Mouse (Mus musculus): ENCODE results near the gene Exoc8.

GRCm38 (mm10) chr8:124878946-124879526, 18.5 kb downstream of the Exoc8 start:
- TF ChIP-seq CTCF (IDR thresholded peaks at IDR 0.05; ENCODE audit: extremely low read depth, insufficient read depth, insufficient read length, insufficient replicate concordance), result no peak
- TF ChIP-seq POLR2A (IDR thresholded peaks at IDR 0.05; ENCODE audit: low read depth, low read length), result no peak

Data from spleen, adult 2 months (tissue).